Mouse (Mus musculus) hindbrain, embryonic 12.5 days (tissue): ENCODE results near the gene Hhat. TPM values are rescaled to one million over a fixed set of nuclear protein-coding genes. Genes with fewer than 3 reads are reported as not detected.

ENCODE experiments used
- ATAC-seq: fragments of 200-750 bp; cut with Nextera tagmentation; 2 replicates; pipeline ENCODE4 v1.8.0; 2017; ENCODE audit warnings: moderate TSS enrichment; ENCODE audit not compliant: low FRiP score
- H3K27ac ChIP-seq: fragments of 300-500 bp; sonication (generic); 2 replicates; pipeline ENCODE4 v1.5.1; 2016; ENCODE audit warnings: mild to moderate bottlenecking
- H3K27me3 ChIP-seq: fragments of 300-500 bp; sonication (generic); 2 replicates; pipeline ENCODE4 v1.6.1; 2016; ENCODE audit warnings: mild to moderate bottlenecking
- H3K36me3 ChIP-seq: fragments of 300-500 bp; sonication (generic); 2 replicates; pipeline ENCODE4 v1.6.1; 2016; ENCODE audit warnings: mild to moderate bottlenecking
- H3K4me1 ChIP-seq: fragments of 300-500 bp; sonication (generic); 2 replicates; pipeline ENCODE4 v1.6.1; 2016
- H3K4me2 ChIP-seq: fragments of 300-500 bp; sonication (generic); replicated peaks from 2 replicates; pipeline ENCODE4 v1.6.1; 2016; ENCODE audit warnings: mild to moderate bottlenecking
- H3K4me3 ChIP-seq: fragments of 300-500 bp; sonication (generic); 2 replicates; pipeline ENCODE4 v1.5.1; 2016; ENCODE audit warnings: mild to moderate bottlenecking
- H3K9ac ChIP-seq: fragments of 300-500 bp; sonication (generic); 2 replicates; pipeline ENCODE4 v1.6.1; 2016; ENCODE audit warnings: mild to moderate bottlenecking, moderate library complexity
- H3K9me3 ChIP-seq: fragments of 300-500 bp; sonication (generic); replicated peaks from 2 replicates; pipeline ENCODE4 v1.6.1; 2016; ENCODE audit warnings: mild to moderate bottlenecking
- WGBS: fragments of 180-500 bp; shearing (Covaris S2); methylation state at CpG from one replicate; pipeline ENCODE4 v1.1.7; 2016; 5-methylcytosine and 5-hydroxymethylcytosine counted together
- polyA plus RNA-seq: library from polyadenylated mRNA; unstranded; fragments of >200 nt; fragmentation: Nextera tagmentation; extraction: Ambion mirVana; gene quantifications from 2 replicates; pipeline ENCODE4 v1.2.1, GENCODE M21; 2016

Hhat gene
- polyA plus RNA-seq, 1 experiment from 2014 or later, result 5.9 TPM

GRCm38 (mm10) chr1:192450425-192450824 is 320.6 kb downstream of the Hhat start:
- no peaks in the 10 kb centered on the region for H3K27me3 ChIP-seq
- H3K36me3 ChIP-seq, result no peaks in the 10 kb centered on the region
- no peaks in the 10 kb centered on the region for H3K4me1 ChIP-seq
- H3K27ac ChIP-seq, result no peak overlapping the region
- no peak overlapping the region for H3K9ac ChIP-seq
- no peak overlapping the region for H3K4me2 ChIP-seq
- no peak overlapping the region for H3K4me3 ChIP-seq
- no peak for ATAC-seq
- no peaks in the 10 kb centered on the region for H3K9me3 ChIP-seq

- no peaks in the 10 kb centered on the region for H3K9me3 ChIP-seq
- no peaks in the 10 kb centered on the region for H3K27me3 ChIP-seq
- H3K27ac ChIP-seq, result no peak overlapping the region
- H3K36me3 ChIP-seq, result no peaks in the 10 kb centered on the region
- ATAC-seq, result no peak
- WGBS, result 70% methylated on average over 4 of the region's 4 CpGs
- H3K4me2 ChIP-seq, result no peak overlapping the region
- H3K4me3 ChIP-seq, result no peak overlapping the region
- no peak overlapping the region for H3K9ac ChIP-seq
- peaks cover 3% of the 10 kb centered on the region; the same call in 1 of the 2 replicates for H3K4me1 ChIP-seq
These were observed 321.3 kb downstream of the Hhat start for GRCm38 (mm10) chr1:192449572-192450351.

GRCm38 (mm10) chr1:192448512-192448911 is 322.5 kb downstream of the Hhat start:
- H3K4me2 ChIP-seq, result no peak overlapping the region
- 75% methylated on average over 1 of the region's 1 CpGs for whole genome bisulfite sequencing
- no peak overlapping the region for H3K9ac ChIP-seq
- ATAC-seq, result no peak
- no peak overlapping the region for H3K4me3 ChIP-seq
- H3K9me3 ChIP-seq, result no peaks in the 10 kb centered on the region
- H3K4me1 ChIP-seq, result peaks cover 9% of the 10 kb centered on the region; the same call in 1 of the 2 replicates
- no peaks in the 10 kb centered on the region for H3K36me3 ChIP-seq
- H3K27ac ChIP-seq, result no peak overlapping the region
- H3K27me3 ChIP-seq, result no peaks in the 10 kb centered on the region

GRCm38 (mm10) chr1:192447666-192448065 is 323.4 kb downstream of the Hhat start:
- Histone ChIP-seq H3K4me1 (peaks cover 9% of the 10 kb centered on the region; the same call in 1 of the 2 replicates), H3K27me3 (no peaks in the 10 kb centered on the region), H3K36me3 (no peaks in the 10 kb centered on the region), H3K9me3 (no peaks in the 10 kb centered on the region), H3K27ac (no peak overlapping the region), H3K4me2 (no peak overlapping the region), H3K4me3 (no peak overlapping the region), H3K9ac (no peak overlapping the region)
- ATAC-seq, result no peak
- 61% methylated on average over 2 of the region's 2 CpGs for WGBS

Other genes starting within 250 kb of the Hhat start
- 40.9 and 49.9 TPM in 2 replicates for gene Sertad4, start 84.5 kb upstream of the Hhat start, polyA plus RNA-seq